Mouse (Mus musculus) kidney, adult 2 months (tissue): ENCODE results near the gene Ncapd2.

Experiments used
- CTCF ChIP-seq: fragments of 200-500 bp; conservative IDR thresholded peaks from 2 replicates; pipeline ENCODE4 v1.5.1; 2011; ENCODE audit warnings: low read depth, mild to moderate bottlenecking, control low read depth, low read length, moderate library complexity, mixed read lengths; ENCODE audit not compliant: insufficient read depth, insufficient read length
- POLR2A ChIP-seq: fragments of 200-500 bp; IDR thresholded peaks from one replicate; pipeline ENCODE4 v1.6.1; 2011; ENCODE audit warnings: low read depth, low read length, control low read depth

- TF ChIP-seq CTCF (peak; percentile 52), POLR2A (peak; percentile 38)
Observed at GRCm38 (mm10) chr6:125145001-125145400, 46.5 kb downstream of the Ncapd2 start, which contains the start of gene Iffo1.
